ENCODE assay signal across 12 mouse cellular contexts in the genomic region with DNA sequence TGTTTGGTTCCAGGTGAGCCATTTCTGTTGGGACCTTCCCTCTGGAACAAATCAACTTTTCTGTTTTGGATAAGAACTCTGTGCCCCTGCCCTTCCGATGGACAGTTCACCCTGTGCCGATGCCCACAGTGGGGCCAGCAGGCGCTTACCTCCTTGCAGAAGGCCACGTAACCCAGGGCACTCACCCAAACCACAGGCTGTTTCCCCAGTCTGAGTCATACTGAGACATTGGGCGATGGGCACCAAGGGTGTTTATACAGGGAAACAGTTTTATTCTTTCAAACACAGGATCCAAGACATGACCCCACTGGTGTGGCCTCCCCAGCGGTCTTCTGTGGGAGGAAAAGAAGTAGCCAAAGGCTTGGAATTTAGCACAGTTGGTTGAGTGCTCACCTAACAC.
"Had no signal": no experiment of that assay in that cellular context is flagged by ENCODE, and none has a peak within 500 bp of the region (broad histone marks: within the 10 kb centered on the region; RNA-seq: fewer than 3 reads in every experiment).

No protein-coding gene starts in this region.

- DNase-seq: left cerebral cortex, postnatal 4 days; liver; liver, embryonic 13.5 days; liver, postnatal 0 days; lung, adult 18-20 months; lung, adult 2 months; lung, embryonic 14.5 days; lung, postnatal 10 days; lung, postnatal 14 days; lung, postnatal 36 days; lung, postnatal 4 days; midbrain, embryonic 14.5 days had no signal
